Mouse (Mus musculus) MEL (cell line): ENCODE measurements around the gene Zkscan3. TPM values are rescaled to one million over a fixed set of nuclear protein-coding genes. Genes with fewer than 3 reads are reported as not detected.

ENCODE experiments used
- DNase-seq: peaks from one replicate; pipeline ENCODE4 v3.0.0; 2011; ENCODE audit warnings: low read depth, low spot score
- H3K27ac ChIP-seq: 2 replicates; pipeline ENCODE4 v1.5.1; 2012; ENCODE audit warnings: low read depth, mild to moderate bottlenecking, control low read depth, low read length, moderate library complexity; ENCODE audit not compliant: control insufficient read depth
- H3K27me3 ChIP-seq, 2 experiments: fragments of 150-350 bp in 1 of 2; sonication (generic) in 1 of 2; 2 replicates each; pipeline ENCODE4 v1.6.1; 2012; ENCODE audit warnings: low read length in 2 of 2, mild to moderate bottlenecking in 2 of 2, improper control_type of control experiment in 1 of 2, moderate library complexity in 1 of 2; ENCODE audit not compliant: insufficient read depth in 2 of 2, control insufficient read depth in 1 of 2
- H3K36me3 ChIP-seq, 2 experiments: 2 replicates each; pipeline ENCODE4 v1.6.1; 2012 to 2014; ENCODE audit warnings: low read length in 2 of 2, improper control_type of control experiment in 1 of 2, inconsistent platforms in 1 of 2, mild to moderate bottlenecking in 1 of 2; ENCODE audit not compliant: insufficient read depth in 2 of 2, control insufficient read depth in 1 of 2
- H3K4me1 ChIP-seq, 2 experiments: fragments of 150-350 bp in 1 of 2; sonication (generic) in 1 of 2; 2 replicates each; pipeline ENCODE4 v1.6.1; 2012; ENCODE audit warnings: low read length in 2 of 2, improper control_type of control experiment in 1 of 2, mild to moderate bottlenecking in 1 of 2; ENCODE audit not compliant: insufficient read depth in 2 of 2, control insufficient read depth in 1 of 2
- H3K4me3 ChIP-seq, 2 experiments: fragments of 150-350 bp in 1 of 2; sonication (generic) in 1 of 2; 2 replicates each; pipeline ENCODE4 v1.5.1; 2012; ENCODE audit warnings: low read depth in 2 of 2, low read length in 2 of 2, mild to moderate bottlenecking in 2 of 2, moderate library complexity in 2 of 2, control low read depth in 1 of 2, improper control_type of control experiment in 1 of 2; ENCODE audit not compliant: control insufficient read depth in 1 of 2, insufficient read depth in 1 of 2
- H3K79me2 ChIP-seq: 2 replicates; pipeline ENCODE4 v1.6.1; 2012; ENCODE audit warnings: mild to moderate bottlenecking, low read length, moderate library complexity; ENCODE audit not compliant: control insufficient read depth, poor library complexity, insufficient read depth
- H3K9ac ChIP-seq: 2 replicates; pipeline ENCODE4 v1.6.1; 2012; ENCODE audit warnings: low read depth, mild to moderate bottlenecking, control low read depth, low read length, moderate library complexity; ENCODE audit not compliant: control insufficient read depth, poor library complexity, severe bottlenecking
- H3K9me3 ChIP-seq: fragments of 150-350 bp; sonication (generic); replicated peaks from 2 replicates; pipeline ENCODE4 v1.6.1; 2012; ENCODE audit warnings: mild to moderate bottlenecking, low read length, improper control_type of control experiment, moderate library complexity; ENCODE audit not compliant: insufficient read depth
- CTCF ChIP-seq, 3 experiments: IDR thresholded peaks in 2 of 3; conservative IDR thresholded peaks in 1 of 3; 2 replicates each; pipeline ENCODE4 v1.5.1; 2011 to 2012; ENCODE audit warnings: low read length in 3 of 3, low read depth in 2 of 3, mild to moderate bottlenecking in 2 of 3, improper control_type of control experiment in 1 of 3, inconsistent platforms in 1 of 3, mixed read lengths in 1 of 3, moderate library complexity in 1 of 3; ENCODE audit not compliant: control insufficient read depth in 1 of 3, insufficient read depth in 1 of 3, poor library complexity in 1 of 3, severe bottlenecking in 1 of 3
- EP300 ChIP-seq, 2 experiments: IDR thresholded peaks; 2 replicates each; pipeline ENCODE4 v1.6.1; 2011; ENCODE audit warnings: improper control_type of control experiment in 2 of 2, low read length in 2 of 2, low read depth in 1 of 2, mild to moderate bottlenecking in 1 of 2
- HCFC1 ChIP-seq: IDR thresholded peaks from 2 replicates; pipeline ENCODE4 v1.6.1; 2012; ENCODE audit warnings: low read depth, mild to moderate bottlenecking, inconsistent platforms, low read length, improper control_type of control experiment, moderate library complexity
- MAZ ChIP-seq: IDR thresholded peaks from 2 replicates; pipeline ENCODE4 v1.6.1; 2012; ENCODE audit warnings: low read depth, mild to moderate bottlenecking, inconsistent platforms, low read length, improper control_type of control experiment
- MEF2A ChIP-seq: IDR thresholded peaks from 2 replicates; pipeline ENCODE4 v1.6.1; 2014; ENCODE audit warnings: low read depth, mild to moderate bottlenecking, inconsistent platforms, low read length, improper control_type of control experiment; ENCODE audit not compliant: poor library complexity, insufficient replicate concordance, severe bottlenecking; ENCODE audit errors: extremely low read depth
- NELFE ChIP-seq: IDR thresholded peaks from 2 replicates; pipeline ENCODE4 v1.6.1; 2011; ENCODE audit warnings: low read depth, low read length, improper control_type of control experiment
- NRF1 ChIP-seq: IDR thresholded peaks from 2 replicates; pipeline ENCODE4 v1.6.1; 2014; ENCODE audit warnings: low read depth, mild to moderate bottlenecking, inconsistent platforms, low read length, improper control_type of control experiment, moderate library complexity; ENCODE audit not compliant: poor library complexity, insufficient read depth, severe bottlenecking
- POLR2A ChIP-seq, 2 experiments: IDR thresholded peaks; 2 replicates each; pipeline ENCODE4 v1.6.1; 2011 to 2012; ENCODE audit warnings: low read length in 2 of 2, mild to moderate bottlenecking in 2 of 2, control low read depth in 1 of 2, improper control_type of control experiment in 1 of 2, low read depth in 1 of 2, moderate library complexity in 1 of 2; ENCODE audit not compliant: control insufficient read depth in 1 of 2, insufficient read depth in 1 of 2, poor library complexity in 1 of 2
- RAD21 ChIP-seq: IDR thresholded peaks from 2 replicates; pipeline ENCODE4 v1.6.1; 2011; ENCODE audit warnings: mild to moderate bottlenecking, low read depth, low read length, improper control_type of control experiment
- SIN3A ChIP-seq: IDR thresholded peaks from 2 replicates; pipeline ENCODE4 v1.6.1; 2012; ENCODE audit warnings: low read length, improper control_type of control experiment, inconsistent platforms
- SMC3 ChIP-seq: IDR thresholded peaks from 2 replicates; pipeline ENCODE4 v1.6.1; 2011; ENCODE audit warnings: low read depth, low read length, improper control_type of control experiment
- TAL1 ChIP-seq: IDR thresholded peaks from 2 replicates; pipeline ENCODE4 v1.6.1; 2012; ENCODE audit warnings: mild to moderate bottlenecking, inconsistent platforms, low read length, moderate library complexity, mixed read lengths
- TCF12 ChIP-seq: IDR thresholded peaks from 2 replicates; pipeline ENCODE4 v1.6.1; 2014; ENCODE audit warnings: low read depth, mild to moderate bottlenecking, inconsistent platforms, low read length, improper control_type of control experiment, moderate library complexity
- ZNF384 ChIP-seq: IDR thresholded peaks from 2 replicates; pipeline ENCODE4 v1.6.1; 2012; ENCODE audit warnings: low read depth, mild to moderate bottlenecking, inconsistent platforms, low read length, improper control_type of control experiment
- polyA plus RNA-seq, 2 experiments: library from polyadenylated mRNA; stranded (reverse) in 1 of 2; unstranded in 1 of 2; fragments of >175 nt in 1 of 2; fragments of >200 nt in 1 of 2; gene quantifications; 2 replicates each; pipeline versions ENCODE4 v1.2.1 to v1.2.4; 2012; ENCODE audit warnings: low replicate concordance in 2 of 2, low read depth in 1 of 2; ENCODE audit not compliant: insufficient read length in 2 of 2, insufficient read depth in 1 of 2, missing spikeins in 1 of 2
- total RNA-seq: library from RNA; depleted of rRNA; stranded (reverse); fragments of 300-350 nt; gene quantifications from 2 replicates; pipeline ENCODE4 v1.2.3, GENCODE M21; 2012

Zkscan3 gene
- total and polyA plus RNA-seq, 3 experiments, result 17.1 to 17.8 TPM; not detected in 1

DNA sequence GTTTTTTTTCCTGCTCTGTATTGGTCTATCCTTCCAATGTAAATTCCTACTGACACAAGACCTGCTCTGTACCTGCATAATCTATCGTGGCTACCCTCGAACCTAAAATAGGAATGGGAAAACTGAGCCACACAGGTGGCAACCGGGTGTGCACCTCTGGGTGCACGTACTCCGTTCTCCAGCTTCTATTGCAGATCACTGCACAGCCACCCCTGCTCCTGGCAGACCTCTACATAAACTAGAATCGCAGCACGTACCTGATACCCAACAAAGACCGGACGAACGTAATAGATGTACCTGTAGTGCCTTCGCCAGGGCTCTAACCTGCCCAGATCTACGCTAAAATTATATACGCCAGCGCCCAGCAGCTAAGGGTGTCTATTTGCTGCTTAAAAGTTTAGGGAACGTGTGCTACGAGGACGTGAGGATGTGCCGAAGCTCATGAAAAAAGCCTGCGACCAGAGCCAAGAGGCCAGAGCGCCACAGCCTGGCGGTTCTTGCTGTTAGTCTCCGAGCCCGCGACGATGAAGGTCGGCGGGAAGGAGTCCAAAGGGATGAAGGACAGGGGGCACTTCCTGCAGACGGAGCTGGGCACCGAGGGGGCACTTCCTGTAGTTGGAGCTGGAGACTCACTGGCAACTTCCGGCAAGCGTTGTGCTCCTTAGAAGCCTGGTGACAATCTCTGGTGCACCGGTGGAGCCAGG, 38.1 kb upstream of the Zkscan3 start, which contains the start of gene Pgbd1:
TSS of gene Pgbd1 (minus strand) at position 556 of the 704 bp plus-strand sequence.
- no peaks in the 10 kb centered on the region for H3K9me3 ChIP-seq
- no peaks in the 10 kb centered on the region for H3K4me1 ChIP-seq
- H3K36me3 ChIP-seq, result no peaks in the 10 kb centered on the region; a peak in 1 of 4 replicates
- TF ChIP-seq HCFC1 (0 out of 2 replicates have a peak, but pooled peaks have one; percentile 46), SIN3A (no peak)
- DNase-seq, result peak; percentile 52
- peak within 1 kb of the TSS; percentile 21 for H3K9ac ChIP-seq
- no peak within 1 kb of the TSS for H3K27ac ChIP-seq
- H3K79me2 ChIP-seq, result no peaks in the 10 kb centered on the region
- H3K4me3 ChIP-seq, result peak within 1 kb of the TSS; percentile 43 to 72
- no peaks in the 10 kb centered on the region for H3K27me3 ChIP-seq

DNA sequence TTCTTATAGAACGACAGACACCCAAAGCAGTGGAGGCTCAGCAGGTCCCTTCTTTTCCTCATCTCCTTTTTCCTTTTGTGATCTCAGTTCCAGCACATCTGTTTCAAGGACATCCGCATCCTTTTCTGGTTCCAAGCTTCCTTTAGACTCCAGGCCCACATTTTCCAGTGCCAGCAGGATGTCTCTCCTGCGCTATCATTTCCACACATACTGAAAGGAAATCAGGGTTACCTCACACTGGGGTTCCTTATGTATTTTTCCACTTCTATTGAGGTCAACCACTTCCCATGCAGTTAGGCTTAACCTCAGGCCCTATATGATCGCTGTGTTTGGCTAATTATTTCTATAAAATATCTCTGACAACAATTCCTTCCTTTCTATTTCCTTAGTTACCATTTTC, 32.9 kb upstream of the Zkscan3 start:
- H3K27ac ChIP-seq, result no peak overlapping the region
- H3K9me3 ChIP-seq, result no peaks in the 10 kb centered on the region
- no peak overlapping the region for H3K9ac ChIP-seq
- no peak for TF ChIP-seq MAZ
- TF ChIP-seq NELFE, result no peak
- TF ChIP-seq MEF2A, result no peak
- no peak for TF ChIP-seq NRF1
- no peak for TF ChIP-seq SMC3
- TF ChIP-seq HCFC1, result no peak
- no peak for TF ChIP-seq TAL1
- no peak for TF ChIP-seq ZNF384
- no peak overlapping the region for H3K4me3 ChIP-seq
- H3K36me3 ChIP-seq, result no peaks in the 10 kb centered on the region
- H3K79me2 ChIP-seq, result no peaks in the 10 kb centered on the region
- DNase-seq, result no peak
- H3K27me3 ChIP-seq, result no peaks in the 10 kb centered on the region; a peak in 1 of 4 replicates
- H3K4me1 ChIP-seq, result no peaks in the 10 kb centered on the region

GRCm38 (mm10) chr13:21427631-21428030, 25.1 kb upstream of the Zkscan3 start:
- no peak overlapping the region for H3K4me3 ChIP-seq
- H3K27ac ChIP-seq, result no peak overlapping the region
- no peak overlapping the region for H3K9ac ChIP-seq
- DNase-seq, result no peak
- no peaks in the 10 kb centered on the region; a peak in 1 of 4 replicates for H3K4me1 ChIP-seq
- no peaks in the 10 kb centered on the region; a peak in 1 of 4 replicates for H3K27me3 ChIP-seq
- no peaks in the 10 kb centered on the region for H3K9me3 ChIP-seq
- TF ChIP-seq EP300 (IDR thresholded peaks at IDR 0.05; ENCODE audit: low read depth in 1 of 2, low read length in 2 of 2) (no peak), RAD21 (no peak), TCF12 (no peak), POLR2A (IDR thresholded peaks at IDR 0.05; ENCODE audit: control insufficient read depth in 1 of 2, insufficient read depth in 1 of 2, low read depth in 1 of 2, low read length in 2 of 2, poor library complexity in 1 of 2) (no peak), CTCF (IDR thresholded peaks at IDR 0.05 in 2 of 3, conservative IDR thresholded peaks at IDR 0.05 in 1 of 3; ENCODE audit: control insufficient read depth in 1 of 3, insufficient read depth in 1 of 3, low read depth in 2 of 3, low read length in 3 of 3, poor library complexity in 1 of 3, severe bottlenecking in 1 of 3) (no peak)
- no peaks in the 10 kb centered on the region for H3K36me3 ChIP-seq
- H3K79me2 ChIP-seq, result no peaks in the 10 kb centered on the region
